Mouse (Mus musculus): ENCODE data around the gene Sgo1.

DNA sequence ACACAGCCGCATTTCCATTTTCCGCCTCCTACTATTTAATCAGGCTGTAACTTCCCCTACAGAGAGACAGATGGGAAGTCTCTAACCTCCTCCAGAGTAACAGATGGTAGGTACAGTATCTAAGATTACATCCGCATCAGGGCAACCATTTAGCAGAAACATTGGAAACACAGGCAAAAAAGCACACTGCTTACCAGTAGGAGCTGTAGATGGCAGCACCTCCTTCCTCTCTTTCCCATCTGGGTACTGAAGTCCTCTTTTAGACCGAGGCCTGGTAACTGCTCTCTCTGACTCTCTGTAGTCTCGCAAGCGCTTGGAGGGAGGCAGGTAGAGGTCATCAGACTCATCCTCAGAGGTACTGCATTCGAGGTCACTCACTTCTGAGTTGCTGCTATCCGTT, 10.4 kb downstream of the Sgo1 start:
- no peak for TF ChIP-seq MYC (IDR thresholded peaks at IDR 0.05; ENCODE audit: low read depth, low read length)
- peak in 1 of 3 experiments; percentile 34; a peak in 2 of 6 replicates for TF ChIP-seq CTCF (IDR thresholded peaks at IDR 0.05 in 2 of 3, conservative IDR thresholded peaks at IDR 0.05 in 1 of 3; ENCODE audit: control insufficient read depth in 1 of 3, insufficient read depth in 1 of 3, low read depth in 2 of 3, low read length in 3 of 3, poor library complexity in 1 of 3, severe bottlenecking in 1 of 3)
- no peak for TF ChIP-seq MEF2A (IDR thresholded peaks at IDR 0.05; ENCODE audit: extremely low read depth, insufficient replicate concordance, low read depth, low read length, poor library complexity, severe bottlenecking)
- TF ChIP-seq ZC3H11A (IDR thresholded peaks at IDR 0.05; ENCODE audit: low read depth, low read length): no peak
- TF ChIP-seq ZKSCAN1 (IDR thresholded peaks at IDR 0.05; ENCODE audit: low read depth, low read length): no peak
- TF ChIP-seq MAZ (IDR thresholded peaks at IDR 0.05; ENCODE audit: low read depth, low read length): no peak
- no peak for TF ChIP-seq MAX (IDR thresholded peaks at IDR 0.05; ENCODE audit: low read length)
- TF ChIP-seq RAD21 (IDR thresholded peaks at IDR 0.05; ENCODE audit: low read depth, low read length): no peak; the same call in none of the 2 replicates
- TF ChIP-seq RCOR1 (IDR thresholded peaks at IDR 0.05; ENCODE audit: low read depth, low read length): no peak
